17 mouse cellular contexts compared by ENCODE assay signal in the genomic region with DNA sequence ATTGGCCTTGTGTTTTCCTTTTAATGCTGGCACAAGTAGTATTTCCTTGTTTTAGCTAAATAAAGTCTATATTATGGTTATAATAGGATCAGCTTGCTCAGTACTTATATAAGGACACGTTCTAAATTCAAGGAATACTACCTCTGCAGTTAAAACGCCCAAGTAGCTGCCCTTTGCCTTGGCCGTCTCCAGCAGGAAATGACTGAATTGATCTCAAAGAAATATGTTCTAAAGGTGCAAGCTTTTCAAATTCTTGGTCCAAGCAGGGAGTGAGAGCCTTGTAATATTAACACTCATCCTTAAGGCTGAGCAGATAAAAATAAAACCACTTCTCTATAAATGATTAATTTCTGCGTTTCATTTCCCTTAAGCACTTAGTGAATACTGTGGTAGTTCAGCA.
"Had no signal": no experiment of that assay in that cellular context is flagged by ENCODE, and none has a peak within 500 bp of the region (broad histone marks: within the 10 kb centered on the region; RNA-seq: fewer than 3 reads in every experiment).

No protein-coding gene starts in this region.

- H3K36me3 ChIP-seq: intestine, embryonic 15.5 days; neural tube, embryonic 13.5 days had no signal

- H3K27me3 ChIP-seq: intestine, embryonic 15.5 days; limb, embryonic 12.5 days; limb, embryonic 15.5 days; liver, embryonic 13.5 days; midbrain, embryonic 12.5 days; neural tube, embryonic 13.5 days; stomach, embryonic 15.5 days had no signal

- H3K4me3 ChIP-seq: intestine, embryonic 15.5 days; limb, embryonic 12.5 days; limb, embryonic 15.5 days; liver, embryonic 13.5 days; midbrain, embryonic 12.5 days; myocyte; neural tube, embryonic 13.5 days; stomach, embryonic 15.5 days had no signal

- H3K27ac ChIP-seq: intestine, embryonic 15.5 days; limb, embryonic 12.5 days; limb, embryonic 15.5 days; liver, embryonic 13.5 days; midbrain, embryonic 12.5 days; neural tube, embryonic 13.5 days; stomach, embryonic 15.5 days had no signal

- H3K4me1 ChIP-seq: midbrain, embryonic 12.5 days; neural tube, embryonic 13.5 days had no signal

- H3K4me2 ChIP-seq: intestine, embryonic 15.5 days; limb, embryonic 12.5 days; limb, embryonic 15.5 days; liver, embryonic 13.5 days; midbrain, embryonic 12.5 days; neural tube, embryonic 13.5 days; stomach, embryonic 15.5 days had no signal

- ATAC-seq: hindbrain, embryonic 16.5 days; intestine, embryonic 15.5 days; midbrain, embryonic 16.5 days had no signal

- H3K9ac ChIP-seq: intestine, embryonic 15.5 days; limb, embryonic 12.5 days; limb, embryonic 15.5 days; liver, embryonic 13.5 days; midbrain, embryonic 12.5 days; neural tube, embryonic 13.5 days; stomach, embryonic 15.5 days had no signal

- H3K9me3 ChIP-seq: intestine, embryonic 15.5 days; limb, embryonic 12.5 days; limb, embryonic 15.5 days; liver, embryonic 13.5 days; midbrain, embryonic 12.5 days; neural tube, embryonic 13.5 days; stomach, embryonic 15.5 days had no signal

- DNase-seq: kidney, postnatal 10 days; kidney, postnatal 4 days; left cerebral cortex, postnatal 4 days; liver, embryonic 13.5 days; lung, adult 2 months; lung, postnatal 14 days; lung, postnatal 4 days; thymus, postnatal 25 days had no signal
